Mouse (Mus musculus) bone marrow, adult 2 months (tissue): ENCODE results near the gene Sun1.

Source experiments
- CTCF ChIP-seq: fragments of 200-500 bp; IDR thresholded peaks from 2 replicates; pipeline ENCODE4 v1.5.1; 2011; ENCODE audit warnings: low read length, control low read depth; ENCODE audit not compliant: control insufficient read depth, insufficient read depth
- POLR2A ChIP-seq: fragments of 200-500 bp; IDR thresholded peaks from 2 replicates; pipeline ENCODE4 v1.6.1; 2011; ENCODE audit warnings: low read depth, mild to moderate bottlenecking, control low read depth, low read length, borderline replicate concordance; ENCODE audit not compliant: control insufficient read depth

GRCm38 (mm10) chr5:139270806-139271521 lies 70.5 kb downstream of the Sun1 start:
- no peak for TF ChIP-seq POLR2A
- no peak for TF ChIP-seq CTCF
